Mouse (Mus musculus) layer of hippocampus, adult 2 months (tissue): ENCODE data around the gene Atpaf2. TPM values are rescaled to one million over a fixed set of nuclear protein-coding genes. Genes with fewer than 3 reads are reported as not detected.
A peak's percentile ranks its signal among the peaks of the same experiment; 100 is the strongest.
"Not testable (repeated sequence)": the region's sequence is repeated elsewhere in the genome, so short reads cannot be mapped to it uniquely, and the experiment has no call there.

ENCODE experiments used
- DNase-seq, 2 experiments: peaks; one replicate each; pipeline ENCODE4 v3.0.0; 2022; ENCODE audit warnings: low spot score in 2 of 2
- H3K27ac ChIP-seq: fragments of 200-600 bp; 2 replicates; pipeline ENCODE4 v1.8.1; 2022
- H3K4me3 ChIP-seq: fragments of 200-600 bp; 2 replicates; pipeline ENCODE4 v1.8.1; 2022; ENCODE audit warnings: mild to moderate bottlenecking
- CTCF ChIP-seq: fragments of 200-600 bp; conservative IDR thresholded peaks from 2 replicates; pipeline ENCODE4 v1.8.1; 2022; ENCODE audit warnings: antibody characterized with exemption, mild to moderate bottlenecking, moderate library complexity
- long read RNA-seq, 2 experiments: library from polyadenylated mRNA; stranded (forward); transcript quantifications; one replicate each; pipeline ENCODE4 v2.0.0; 2021; ENCODE audit warnings: borderline mapping rate in 2 of 2
- total RNA-seq, 2 experiments: library from RNA; stranded (reverse); gene quantifications; 2 replicates each; pipeline ENCODE4 v1.2.3; 2021

Atpaf2 gene
- total RNA-seq: 10 to 100 TPM; 27.3 to 32.7 TPM
- long read RNA-seq, experiment 1, transcript Atpaf2-201 (8 exons, 1,813 nt): major isoform, 20 of 28 reads
- long read RNA-seq, experiment 1, partial matches to known transcripts: 1 of 28 reads
- long read RNA-seq, experiment 1, other reads (novel, unspliced or antisense): 7 of 28 reads
- long read RNA-seq, experiment 2, transcript Atpaf2-201 (8 exons, 1,813 nt): major isoform, 13 of 24 reads
- long read RNA-seq, experiment 2, partial matches to known transcripts: 0 of 24 reads
- long read RNA-seq, experiment 2, other reads (novel, unspliced or antisense): 11 of 24 reads

- no peak for DNase-seq
- Histone ChIP-seq H3K27ac (peak within 1 kb of the TSS; percentile 91), H3K4me3 (peak within 1 kb of the TSS; percentile 93)
- no peak for TF ChIP-seq CTCF
Observed at GRCm38 (mm10) chr11:60417717-60418472, at the start of gene Atpaf2. Atpaf2 (minus strand) TSS chr11:60418457.

GRCm38 (mm10) chr11:60465943-60466380 lies 47.7 kb upstream of the Atpaf2 start:
- Histone ChIP-seq H3K4me3 (no peak overlapping the region), H3K27ac (no peak overlapping the region)
- TF ChIP-seq CTCF: peak; percentile 78
- DNase-seq: peak in 1 of 2 experiments; percentile 58

GRCm38 (mm10) chr11:60457973-60458372 lies 39.7 kb upstream of the Atpaf2 start:
- DNase-seq: no peak
- H3K27ac ChIP-seq: no peak overlapping the region
- peak; percentile 55 for TF ChIP-seq CTCF
- no peak overlapping the region for H3K4me3 ChIP-seq

- Histone ChIP-seq H3K4me3 (peak overlapping the region; percentile 83), H3K27ac (peak overlapping the region; percentile 82)
- TF ChIP-seq CTCF: no peak
- no peak for DNase-seq
Observed at GRCm38 (mm10) chr11:60454745-60455087, 36.5 kb upstream of the Atpaf2 start.

- Histone ChIP-seq H3K4me3 (peak within 1 kb of the TSS; percentile 83), H3K27ac (peak within 1 kb of the TSS; percentile 82)
- DNase-seq: peak; percentile 90 to 92
- no peak for TF ChIP-seq CTCF
Observed at GRCm38 (mm10) chr11:60454080-60454744, 36.0 kb upstream of the Atpaf2 start, which contains the start of gene Drg2. Drg2 (plus strand) TSS chr11:60454591.

- no peak for TF ChIP-seq CTCF
- no peak overlapping the region for H3K4me3 ChIP-seq
- no peak for DNase-seq
- no peak overlapping the region for H3K27ac ChIP-seq
Observed at GRCm38 (mm10) chr11:60444007-60444406, 25.8 kb upstream of the Atpaf2 start.

- DNase-seq: no peak
Observed at GRCm38 (mm10) chr11:60442896-60443295, 24.6 kb upstream of the Atpaf2 start.

GRCm38 (mm10) chr11:60440176-60440575 lies 21.9 kb upstream of the Atpaf2 start:
- no peak for TF ChIP-seq CTCF
- H3K27ac ChIP-seq: no peak overlapping the region
- no peak overlapping the region for H3K4me3 ChIP-seq
- DNase-seq: no peak

More at GRCm38 (mm10) chr11:60442896-60443295, 24.6 kb upstream of the Atpaf2 start:
- H3K4me3 ChIP-seq: no peak overlapping the region
- 0 out of 2 replicates have a peak overlapping the region, but pooled peaks have one; percentile 14 for H3K27ac ChIP-seq
- TF ChIP-seq CTCF: no peak

GRCm38 (mm10) chr11:60439621-60440020 lies 21.4 kb upstream of the Atpaf2 start:
- DNase-seq: not testable (repeated sequence)

GRCm38 (mm10) chr11:60436618-60437017 lies 18.4 kb upstream of the Atpaf2 start:
- no peak for TF ChIP-seq CTCF
- Histone ChIP-seq H3K27ac (no peak overlapping the region), H3K4me3 (no peak overlapping the region)
- no peak for DNase-seq

More at GRCm38 (mm10) chr11:60439621-60440020, 21.4 kb upstream of the Atpaf2 start:
- not testable (repeated sequence) for H3K27ac ChIP-seq, H3K4me3 ChIP-seq

GRCm38 (mm10) chr11:60435133-60435532 lies 16.9 kb upstream of the Atpaf2 start:
- no peak for TF ChIP-seq CTCF
- no peak for DNase-seq
- no peak overlapping the region for H3K4me3 ChIP-seq
- H3K27ac ChIP-seq: no peak overlapping the region

GRCm38 (mm10) chr11:60433501-60433900 lies 15.2 kb upstream of the Atpaf2 start:
- DNase-seq: no peak
- TF ChIP-seq CTCF: no peak
- no peak overlapping the region for H3K27ac ChIP-seq
- H3K4me3 ChIP-seq: no peak overlapping the region

GRCm38 (mm10) chr11:60427628-60428027 lies 9.4 kb upstream of the Atpaf2 start:
- no peak for TF ChIP-seq CTCF
- no peak overlapping the region for H3K4me3 ChIP-seq
- no peak overlapping the region for H3K27ac ChIP-seq
- no peak for DNase-seq
